Mouse (Mus musculus) ovary, postnatal 14 days (tissue): Measurements from ENCODE around the gene Nav2.

Experiments
- DNase-seq: peaks from one replicate; pipeline ENCODE4 v3.0.0; 2022; ENCODE audit warnings: low spot score

The Nav2 gene

DNA sequence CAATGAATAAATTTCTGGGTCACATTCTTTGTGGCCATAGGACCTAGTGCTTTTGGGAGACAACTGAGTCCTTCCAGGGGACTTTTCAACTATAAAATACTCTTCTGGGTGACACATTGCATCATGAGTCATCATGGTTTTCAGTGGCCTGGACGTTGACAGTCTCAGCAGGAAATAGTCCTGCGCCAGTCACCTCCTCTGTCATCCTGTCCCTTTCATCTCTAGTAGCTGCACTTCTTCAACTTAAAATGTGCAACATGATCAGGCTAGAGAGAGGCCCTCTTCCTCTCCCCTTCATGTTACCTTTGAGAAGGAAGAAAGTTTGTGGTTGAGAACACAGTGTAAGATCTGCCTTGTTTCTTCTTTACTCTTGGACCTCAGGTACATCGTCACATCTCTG lies 426.5 kb downstream of the Nav2 start:
- no peak for DNase-seq

GRCm38 (mm10) chr7:49336725-49337124 lies 428.2 kb downstream of the Nav2 start:
- DNase-seq, result no peak

DNA sequence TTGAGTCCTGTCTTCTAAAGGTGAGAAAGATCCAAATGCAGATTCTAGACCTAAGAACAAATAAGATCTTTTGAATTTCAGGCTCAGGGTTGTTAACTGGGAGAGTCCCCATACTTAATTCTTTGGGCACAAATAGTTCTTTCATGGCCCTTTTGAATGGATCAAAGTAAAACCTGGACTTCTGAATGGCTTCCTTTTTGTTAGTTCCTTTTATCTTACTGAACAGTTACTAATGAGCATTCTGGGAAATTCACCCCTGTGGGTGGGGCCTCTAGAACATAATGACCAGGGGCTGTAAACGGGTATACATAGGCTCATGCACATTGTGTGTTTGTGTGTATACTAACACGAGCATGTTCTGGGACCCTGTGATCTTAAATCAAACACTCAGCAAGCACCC lies 429.2 kb downstream of the Nav2 start:
- no peak for DNase-seq

DNA sequence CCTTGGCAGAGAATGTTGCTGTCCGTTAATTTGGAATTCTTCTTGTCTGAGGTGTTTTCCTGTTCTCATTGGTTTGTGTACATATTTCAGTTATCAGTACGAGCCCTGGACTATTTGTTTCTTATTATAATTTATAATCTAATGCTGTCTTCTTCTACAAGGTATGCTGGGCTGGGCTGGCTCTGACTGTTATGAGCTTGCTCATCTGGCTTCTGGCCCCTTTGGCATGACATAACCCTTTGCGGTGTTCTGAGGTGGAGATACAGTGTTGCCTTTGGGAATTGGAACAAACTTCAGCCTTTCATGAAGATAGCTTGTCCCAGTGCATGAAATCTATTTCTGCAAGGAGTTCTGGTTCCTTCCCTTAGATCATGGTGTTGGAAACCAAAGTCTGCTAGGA lies 431.4 kb downstream of the Nav2 start:
- DNase-seq, result no peak

DNA sequence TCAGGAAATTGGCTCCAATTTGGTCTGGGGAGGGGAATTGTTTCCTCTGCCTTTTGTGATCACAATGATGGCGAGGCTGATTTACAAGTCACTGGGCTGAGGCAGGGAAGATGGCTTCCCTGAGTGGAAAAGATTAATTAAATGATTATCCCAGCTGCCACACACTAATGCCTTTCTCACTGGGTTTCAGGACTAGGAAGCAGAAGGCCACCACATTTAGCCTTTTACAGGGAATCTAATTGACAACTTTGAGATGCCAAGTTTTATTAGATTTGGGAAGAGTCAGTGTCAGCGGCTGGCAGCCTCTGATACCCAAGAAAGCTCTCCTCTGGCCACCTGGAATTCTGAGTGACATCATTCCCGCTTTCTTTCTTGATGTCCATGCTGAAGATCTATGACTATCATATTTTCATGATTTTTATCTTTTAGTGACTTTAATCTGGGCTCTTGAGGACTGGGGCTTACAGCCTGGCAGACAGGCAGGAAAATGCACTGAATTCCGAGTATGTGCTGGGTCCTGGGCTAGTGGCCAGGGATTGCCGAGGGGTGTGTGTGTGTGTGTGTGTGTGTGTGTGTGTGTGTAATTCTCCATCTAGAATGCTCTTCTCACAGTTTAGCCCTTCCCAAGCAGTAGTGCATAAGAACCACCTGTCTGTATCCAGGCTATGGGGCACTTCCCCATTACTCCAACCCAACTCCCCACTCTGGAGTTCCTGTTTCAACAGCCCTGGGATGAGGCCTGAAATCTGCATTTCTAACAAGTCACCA lies 432.8 kb downstream of the Nav2 start:
- no peak for DNase-seq

- no peak for DNase-seq
Measured at GRCm38 (mm10) chr7:49341919-49342529, 433.5 kb downstream of the Nav2 start.

DNA sequence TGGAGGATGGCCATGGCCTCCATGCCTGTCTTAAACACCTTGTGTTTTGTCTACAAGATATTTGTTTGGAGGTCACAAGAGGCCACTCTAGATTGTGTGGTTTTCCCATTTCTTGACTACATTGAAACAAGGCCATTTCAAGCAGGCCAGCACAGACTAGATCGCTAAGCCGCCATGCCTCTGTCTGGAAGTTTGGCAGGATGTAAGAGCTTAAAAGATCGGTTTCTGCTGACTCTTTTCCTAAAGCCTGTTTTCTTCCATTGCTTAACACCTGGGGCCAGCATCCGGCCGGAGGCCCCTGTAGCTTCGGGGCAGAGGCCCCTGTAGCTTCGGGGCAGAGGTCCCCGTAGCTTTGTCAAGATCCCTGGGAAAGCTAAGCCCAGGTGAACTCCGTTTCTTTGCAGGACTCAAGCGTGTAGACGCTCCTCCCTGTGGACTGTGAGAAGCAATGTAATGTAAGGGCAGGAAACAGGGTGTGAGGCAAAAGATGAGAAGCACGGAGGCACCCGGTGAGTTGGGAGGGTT lies 434.1 kb downstream of the Nav2 start:
- DNase-seq, result no peak

DNA sequence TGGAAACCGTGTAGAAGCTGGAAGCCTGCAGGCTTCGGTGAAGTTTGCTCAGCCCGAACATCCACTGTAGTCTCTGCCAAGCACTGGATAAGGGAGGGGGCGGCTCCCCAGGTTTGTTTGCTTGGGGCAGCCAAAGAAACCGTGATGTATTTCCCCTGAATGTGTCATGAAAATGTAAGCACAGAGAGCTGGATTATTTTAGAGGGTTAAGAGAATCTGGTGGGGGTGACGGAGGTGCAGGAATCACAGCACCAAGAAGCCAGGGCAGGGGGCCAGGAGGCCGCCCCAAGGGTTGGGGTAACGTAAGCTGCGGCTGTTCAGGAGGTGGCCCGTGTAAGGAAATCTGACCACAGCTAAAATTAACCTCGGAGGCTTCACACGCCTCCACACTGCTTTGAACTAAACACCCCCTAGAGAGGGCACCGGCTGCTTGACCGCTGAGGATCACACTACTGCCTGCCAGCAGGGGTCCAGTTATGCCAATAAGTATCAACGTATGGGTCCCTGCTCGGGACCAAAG lies 434.6 kb downstream of the Nav2 start:
- no peak for DNase-seq

DNA sequence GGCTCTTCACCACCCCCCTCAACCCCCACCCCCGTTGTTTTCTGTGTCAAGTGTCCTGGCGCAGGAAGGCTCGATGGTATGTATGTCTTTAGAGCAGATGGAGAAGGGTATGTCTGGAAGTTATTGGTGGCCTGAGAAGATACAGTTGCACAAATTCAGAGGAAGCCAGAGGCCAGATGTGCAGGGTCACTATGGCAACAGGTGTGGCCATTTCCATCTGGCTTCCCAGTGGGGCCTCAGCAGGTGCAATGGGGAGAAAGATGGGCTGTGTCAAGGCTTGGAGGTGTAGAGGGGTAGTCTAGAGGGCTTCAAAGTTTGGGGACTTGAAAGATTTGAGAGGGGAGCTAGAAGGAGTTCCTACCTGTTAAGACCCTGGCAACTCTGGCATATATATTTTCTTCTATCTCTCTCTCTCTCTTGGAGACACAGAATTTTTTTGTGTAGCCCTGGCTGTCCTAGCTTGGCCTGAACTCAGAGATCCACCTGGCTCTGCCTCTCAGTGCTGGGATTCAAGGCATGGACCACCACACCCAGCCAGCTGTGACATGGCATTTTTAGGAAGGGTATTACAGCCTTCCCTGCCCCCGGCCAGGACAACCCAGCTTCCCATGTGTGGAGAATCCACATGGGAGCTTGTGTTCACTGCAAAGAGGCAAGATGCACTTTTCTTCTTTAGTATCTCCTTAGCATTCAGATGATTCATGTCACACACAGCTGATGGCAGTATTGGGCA lies 435.4 kb downstream of the Nav2 start:
- DNase-seq, result no peak

- DNase-seq, result no peak
Measured at GRCm38 (mm10) chr7:49347338-49348272, 439.1 kb downstream of the Nav2 start.

DNA sequence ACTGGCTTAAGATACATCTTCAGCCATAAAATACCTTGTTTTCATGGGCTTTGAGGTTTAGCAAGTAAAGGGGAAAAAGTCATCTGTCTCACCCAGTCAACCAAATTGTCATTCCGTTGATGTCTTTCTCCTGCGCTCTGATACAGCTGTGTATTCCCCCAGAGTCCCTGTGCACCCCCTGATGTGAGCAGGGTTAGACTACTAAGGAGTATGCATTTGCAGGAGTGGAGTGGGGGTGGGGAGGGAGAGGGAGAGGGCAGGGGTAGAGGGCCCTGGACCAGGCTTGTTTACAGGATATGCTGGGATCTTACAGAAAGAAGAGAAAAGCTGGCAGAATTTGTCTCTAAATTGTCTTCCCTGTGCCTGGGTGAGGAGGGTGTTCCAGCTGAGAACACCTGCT lies 440.1 kb downstream of the Nav2 start:
- no peak for DNase-seq

DNA sequence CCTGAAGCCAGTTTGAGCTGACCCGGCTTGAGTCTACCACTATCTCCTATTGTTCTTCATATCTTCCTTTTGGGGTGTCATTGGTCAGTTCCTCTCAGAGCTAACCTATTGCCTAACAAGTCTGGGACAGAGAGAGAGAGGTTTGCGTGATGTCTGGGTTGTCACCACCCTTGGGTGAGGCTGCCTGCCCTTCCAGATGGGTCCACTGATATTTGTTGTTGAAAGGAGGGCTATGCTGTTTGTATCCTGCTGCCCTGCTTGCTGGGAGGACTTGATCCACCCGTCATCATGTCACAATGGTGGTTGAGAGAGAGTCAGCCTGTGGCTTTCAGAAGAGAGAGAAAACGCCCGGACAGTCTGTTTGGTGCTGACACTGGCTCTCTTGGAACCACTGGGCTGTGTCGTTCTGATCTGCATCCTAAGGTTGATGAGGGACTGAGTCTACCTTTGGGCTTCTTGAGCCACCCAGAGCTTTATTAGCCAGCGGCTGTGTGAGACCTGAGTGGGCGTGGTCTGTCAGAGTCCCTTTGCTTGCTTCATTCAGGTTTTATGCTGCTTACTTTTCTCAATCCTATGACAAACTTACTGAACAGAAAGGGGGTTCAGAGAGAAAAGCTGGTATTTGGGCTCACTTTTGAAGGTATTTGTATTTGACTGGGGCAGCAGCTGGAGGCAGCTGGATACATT lies 441.9 kb downstream of the Nav2 start:
- DNase-seq, result no peak

- DNase-seq, result no peak
Measured at GRCm38 (mm10) chr7:49351596-49352258, 443.2 kb downstream of the Nav2 start.

DNA sequence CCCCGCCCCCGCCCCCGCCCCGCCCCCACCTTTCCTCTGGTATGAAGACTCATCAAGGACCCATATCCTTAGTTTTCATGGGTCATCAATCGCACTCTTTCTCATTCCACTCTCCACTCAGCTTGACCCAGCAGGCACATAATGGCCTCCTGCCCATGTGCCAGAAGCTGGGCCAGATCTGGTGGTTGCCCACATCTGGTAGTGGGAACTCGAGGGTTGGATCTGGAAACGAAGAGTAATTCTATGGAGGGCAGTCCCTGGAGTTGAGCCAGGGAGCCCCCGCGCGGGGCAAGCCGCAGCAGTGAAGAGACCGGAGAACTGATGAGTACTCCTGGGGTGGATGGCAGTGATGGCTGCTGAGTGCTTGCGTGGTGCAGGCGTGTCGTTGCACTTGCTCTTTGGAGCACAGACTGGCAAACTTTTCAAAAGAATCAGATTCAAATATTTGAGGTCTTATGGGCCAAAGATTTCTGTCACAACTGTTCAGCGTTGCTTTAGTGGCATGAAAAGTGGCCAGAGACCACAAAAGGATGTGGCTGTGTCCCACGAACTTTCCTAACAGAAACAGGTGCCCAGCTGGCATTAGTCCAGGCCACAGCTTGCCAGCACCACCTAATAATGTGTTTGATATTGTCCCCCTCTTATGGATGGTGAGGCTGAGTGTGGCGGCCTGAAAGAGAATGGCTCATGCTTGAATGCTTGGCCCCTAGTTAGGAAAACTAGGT lies 449.1 kb downstream of the Nav2 start:
- DNase-seq, result no peak

DNA sequence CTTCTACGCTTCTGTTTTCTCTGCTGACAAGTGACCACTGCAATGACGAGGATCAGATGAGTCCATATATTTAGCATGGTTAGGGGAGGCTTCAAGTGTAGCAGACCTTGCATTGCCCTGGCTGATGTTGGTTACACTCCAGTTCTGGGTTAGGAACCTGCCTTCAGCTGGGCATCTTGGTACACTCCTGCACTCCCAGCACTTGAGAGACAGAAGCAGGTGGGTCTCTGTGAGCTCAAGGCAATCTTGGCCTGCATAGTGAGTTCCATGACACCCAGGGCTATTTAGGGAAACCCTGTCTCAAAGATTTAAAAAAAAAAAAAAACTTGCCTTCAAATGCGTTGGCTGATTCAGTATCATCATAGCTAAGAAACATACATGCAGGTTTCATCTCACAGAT lies 450.6 kb downstream of the Nav2 start:
- no peak for DNase-seq

DNA sequence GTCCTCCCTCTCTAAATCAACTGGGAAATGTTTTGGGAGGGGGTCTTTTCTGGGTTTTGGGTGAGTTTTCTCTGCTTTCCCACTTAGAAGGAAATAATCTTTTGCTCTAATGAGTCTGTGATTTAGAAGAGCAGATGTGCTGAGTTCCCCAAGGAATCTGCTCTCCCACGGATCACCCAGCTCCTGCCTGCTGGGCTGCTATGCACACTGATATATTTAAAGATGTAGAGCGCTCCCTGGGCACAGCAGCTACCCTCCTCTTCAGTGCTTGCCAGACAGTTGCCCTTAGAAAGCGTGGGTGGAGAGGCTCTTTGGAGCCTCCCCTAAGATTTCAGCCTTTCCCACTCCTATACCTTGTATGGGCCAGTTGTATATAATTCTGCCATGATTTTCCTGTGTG lies 452.1 kb downstream of the Nav2 start:
- DNase-seq, result no peak

GRCm38 (mm10) chr7:49361465-49362090 lies 453.1 kb downstream of the Nav2 start:
- no peak for DNase-seq

GRCm38 (mm10) chr7:49364486-49365162 lies 456.1 kb downstream of the Nav2 start:
- DNase-seq, result no peak

GRCm38 (mm10) chr7:49368590-49368989 lies 460.1 kb downstream of the Nav2 start:
- DNase-seq, result no peak
